8 mouse cellular contexts compared by ENCODE assay signal in genomic region chr19:54043851-54044250, GRCm38 (mm10). TPM values are rescaled to one million over a fixed set of nuclear protein-coding genes. Genes with fewer than 3 reads are reported as not detected.
DNase-seq lines count a peak whose midpoint lies in the region; ATAC-seq and TF ChIP-seq lines count a peak whose summit lies in the region.

Gene Adra2a, plus strand, starts transcription at chr19:54044151.

- peaks cover 9% of the 10 kb centered on the region for H3K4me1 ChIP-seq in liver, adult 2 months (ENCODE audit: control insufficient read depth, insufficient read depth, low read length)
- peaks cover 21% of the 10 kb centered on the region for H3K4me1 ChIP-seq in forebrain, embryonic 11.5 days (replicated peaks; ENCODE audit: control insufficient read depth, insufficient read depth, low read length)
- peaks cover 40% of the 10 kb centered on the region for H3K4me1 ChIP-seq in neural tube, embryonic 13.5 days (replicated peaks)
- H3K4me1 ChIP-seq in thymus, adult 2 months (replicated peaks; ENCODE audit: control insufficient read depth, insufficient read depth, low read length), result peaks cover 25% of the 10 kb centered on the region

- intact Hi-C loops in left cerebral cortex, postnatal 10 days (cut with DNase I), result loop anchor here (1.0 to 10.0 kb wide), 2 partner anchors 201 to 1017 kb away; no protein-coding TSS in a partner anchor

- TF ChIP-seq POLR2A in liver, adult 2 months (IDR thresholded peaks at IDR 0.05; ENCODE audit: extremely low read depth, insufficient read depth, low read length), result no peak
- TF ChIP-seq POLR2A in thymus, adult 2 months (IDR thresholded peaks at IDR 0.05; ENCODE audit: control insufficient read depth, extremely low read depth, insufficient read depth, low read length, poor library complexity), result no peak

- H3K79me2 ChIP-seq in liver, adult 2 months (ENCODE audit: control insufficient read depth, insufficient read depth, low read length), result no peaks in the 10 kb centered on the region

- TF ChIP-seq CTCF in liver, adult 2 months (IDR thresholded peaks at IDR 0.05; ENCODE audit: low read depth, low read length), result no peak
- no peak for TF ChIP-seq CTCF in thymus, adult 2 months (IDR thresholded peaks at IDR 0.05; ENCODE audit: borderline replicate concordance, control insufficient read depth, extremely low read depth, insufficient read depth, low read length, poor library complexity)

- ATAC-seq in forebrain, embryonic 11.5 days (replicated peaks; ENCODE audit: low FRiP score), result no peak
- no peak for ATAC-seq in neural tube, embryonic 13.5 days (ENCODE audit: low read depth)
- ATAC-seq in frontal cortex, adult (ENCODE audit: low TSS enrichment), result no peak

- 0 out of 2 replicates have a peak within 1 kb of the TSS, but pooled peaks have one; percentile 13 for H3K9ac ChIP-seq in liver, adult 2 months (ENCODE audit: low read depth, low read length)
- peak within 1 kb of the TSS; percentile 63 for H3K9ac ChIP-seq in forebrain, embryonic 11.5 days (ENCODE audit: low read length)
- H3K9ac ChIP-seq in neural tube, embryonic 13.5 days, result peak within 1 kb of the TSS; percentile 79

- H3K4me2 ChIP-seq in forebrain, embryonic 11.5 days (ENCODE audit: low read depth, low read length, severe bottlenecking), result peak within 1 kb of the TSS; percentile 99
- H3K4me2 ChIP-seq in neural tube, embryonic 13.5 days, result peak within 1 kb of the TSS; percentile 100

- H3K9me3 ChIP-seq in forebrain, embryonic 11.5 days (ENCODE audit: control insufficient read depth, low read length), result no peaks in the 10 kb centered on the region
- H3K9me3 ChIP-seq in neural tube, embryonic 13.5 days, result no peaks in the 10 kb centered on the region

- DNase-seq in liver, adult 2 months (ENCODE audit: extremely low read depth, low read depth, low spot score), result no peak
- no peak for DNase-seq in liver
- DNase-seq in forebrain, embryonic 11.5 days (ENCODE audit: low spot score), result no peak
- no peak for DNase-seq in left cerebral cortex, postnatal 10 days (ENCODE audit: extremely low spot score in 1 of 2, low spot score in 2 of 2)
- DNase-seq in thymus, adult 2 months, result no peak
- DNase-seq in adrenal gland, postnatal 4 days (ENCODE audit: low spot score in 2 of 2), result no peak

- H3K36me3 ChIP-seq in liver, adult 2 months (ENCODE audit: control insufficient read depth, insufficient read depth, low read length), result no peaks in the 10 kb centered on the region
- H3K36me3 ChIP-seq in forebrain, embryonic 11.5 days (ENCODE audit: control insufficient read depth, insufficient read depth, low read length), result no peaks in the 10 kb centered on the region
- no peaks in the 10 kb centered on the region for H3K36me3 ChIP-seq in neural tube, embryonic 13.5 days
- H3K36me3 ChIP-seq in thymus, adult 2 months (ENCODE audit: control insufficient read depth, insufficient read depth, low read length), result no peaks in the 10 kb centered on the region

- H3K4me3 ChIP-seq in liver, adult 2 months (ENCODE audit: insufficient read depth, low read depth, low read length), result peak within 1 kb of the TSS; percentile 48; the same call in 1 of the 2 replicates
- H3K4me3 ChIP-seq in forebrain, embryonic 11.5 days (ENCODE audit: low read depth, low read length), result peak within 1 kb of the TSS; percentile 50
- peak within 1 kb of the TSS; percentile 65 for H3K4me3 ChIP-seq in neural tube, embryonic 13.5 days
- H3K4me3 ChIP-seq in thymus, adult 2 months (ENCODE audit: control insufficient read depth, insufficient read depth, low read length), result no peak within 1 kb of the TSS

- H3K27ac ChIP-seq in liver, adult 2 months (replicated peaks; ENCODE audit: insufficient read depth, low read depth, low read length), result no peak within 1 kb of the TSS
- no peak within 1 kb of the TSS for H3K27ac ChIP-seq in forebrain, embryonic 11.5 days (ENCODE audit: low read depth, low read length)
- peak within 1 kb of the TSS; percentile 83 for H3K27ac ChIP-seq in neural tube, embryonic 13.5 days (replicated peaks)
- H3K27ac ChIP-seq in thymus, adult 2 months (ENCODE audit: control insufficient read depth, insufficient read depth, low read length), result no peak within 1 kb of the TSS

- peaks cover 21% of the 10 kb centered on the region; the same call in 1 of the 2 replicates for H3K27me3 ChIP-seq in liver, adult 2 months (ENCODE audit: control insufficient read depth, insufficient read depth, low read length)
- peaks cover 35% of the 10 kb centered on the region for H3K27me3 ChIP-seq in forebrain, embryonic 11.5 days (ENCODE audit: control insufficient read depth, insufficient read depth, low read length)
- H3K27me3 ChIP-seq in neural tube, embryonic 13.5 days, result peaks cover 32% of the 10 kb centered on the region
- peaks cover 31% of the 10 kb centered on the region; the same call in 1 of the 2 replicates for H3K27me3 ChIP-seq in thymus, adult 2 months (ENCODE audit: control insufficient read depth, insufficient read depth, low read length)

- WGBS in liver, adult 2 months, result 82% methylated on average over 5 of the region's 5 CpGs
- WGBS in forebrain, embryonic 11.5 days, result 74% methylated on average over 5 of the region's 5 CpGs
- 78% methylated on average over 5 of the region's 5 CpGs for WGBS in neural tube, embryonic 13.5 days
- WGBS in thymus, adult 2 months, result 82% methylated on average over 5 of the region's 5 CpGs

RNA-seq across cellular contexts. Expression of gene Adra2a, which starts in this region (rescaled TPM):
- not detected in 2 replicates for total RNA-seq in liver, adult 2 months (2014; rRNA removed)
- 0.07 TPM in 1 of 2 replicates, not detected in the other for polyA plus RNA-seq in liver, adult 2 months (2012; rRNA removed)
- polyA plus RNA-seq in forebrain, embryonic 11.5 days (2014; fragmentation: Nextera tagmentation; extraction: Ambion mirVana), result 2.0 and 3.0 TPM in 2 replicates
- 10 to 100 TPM; 26.1 to 32.3 TPM for total RNA-seq in left cerebral cortex, postnatal 10 days (2021)
- polyA plus RNA-seq in neural tube, embryonic 13.5 days (2015; fragmentation: Nextera tagmentation; extraction: Ambion mirVana), result 2.9 TPM in 2 replicates
- polyA plus RNA-seq in thymus, adult 2 months (2012; rRNA removed), result 2.6 and 3.0 TPM in 2 replicates
- 1 to 10 TPM; 1.3 to 4.5 TPM for total RNA-seq in adrenal gland, postnatal 4 days (2021)

Comparison
In these comparisons a context has a peak if more than half of its experiments do, and no peak if none do; other contexts are left out.
1. RNA of gene Adra2a (total RNA-seq): 26.1 to 32.3 TPM in left cerebral cortex, postnatal 10 days; 1.3 to 4.5 TPM in adrenal gland, postnatal 4 days and not detected in liver, adult 2 months; every median in the first group is over 4 times any median in the second.
2. H3K9ac ChIP-seq: peak in every context shown above with its lines; median percentile 79 in neural tube, embryonic 13.5 days; 63 in forebrain, embryonic 11.5 days; 13 in liver, adult 2 months.